Mouse (Mus musculus): ENCODE measurements around the gene Cygb. TPM values are rescaled to one million over a fixed set of nuclear protein-coding genes. Genes with fewer than 3 reads are reported as not detected.
"Not testable (repeated sequence)": the region's sequence is repeated elsewhere in the genome, so short reads cannot be mapped to it uniquely, and the experiment has no call there.

Cygb gene
- polyA plus RNA-seq, 3 experiments from 2014 or later = 0.24 to 0.32 TPM; not detected in 1

GRCm38 (mm10) chr11:116613234-116613633, 40.9 kb downstream of the Cygb start:
- ATAC-seq = no peak

GRCm38 (mm10) chr11:116612554-116612953, 41.6 kb downstream of the Cygb start:
- ATAC-seq = no peak

- no peak for ATAC-seq
Observed at GRCm38 (mm10) chr11:116611883-116612282, 42.2 kb downstream of the Cygb start.

- ATAC-seq = not testable (repeated sequence)
Observed at GRCm38 (mm10) chr11:116611168-116611567, 42.9 kb downstream of the Cygb start.

- ATAC-seq = no peak
Observed at GRCm38 (mm10) chr11:116609965-116610630, 44.0 kb downstream of the Cygb start.

- no peak for ATAC-seq
Observed at GRCm38 (mm10) chr11:116607717-116608116, 46.4 kb downstream of the Cygb start.

- no peak for ATAC-seq
Observed at GRCm38 (mm10) chr11:116604097-116604496, 50.0 kb downstream of the Cygb start.

- no peak for ATAC-seq
Observed at GRCm38 (mm10) chr11:116603339-116603738, 50.8 kb downstream of the Cygb start.

- ATAC-seq = no peak
Observed at GRCm38 (mm10) chr11:116602043-116602442, 52.1 kb downstream of the Cygb start.

- no peak for ATAC-seq
Observed at GRCm38 (mm10) chr11:116601166-116601565, 52.9 kb downstream of the Cygb start.

- no peak for ATAC-seq
Observed at GRCm38 (mm10) chr11:116599230-116599629, 54.9 kb downstream of the Cygb start.

GRCm38 (mm10) chr11:116598193-116598592, 55.9 kb downstream of the Cygb start:
- no peak for ATAC-seq

GRCm38 (mm10) chr11:116596766-116597165, 57.3 kb downstream of the Cygb start:
- no peak for ATAC-seq

Other genes with a start within 250 kb of the Cygb start
- gene Rnf157, start 241.3 kb downstream of the Cygb start, polyA plus RNA-seq (2017; shearing (Covaris generic)) = 10 to 100 TPM in 1 of 3 experiments, 1 to 10 TPM in 2; 3.0 to 15.1 (median 8.5) TPM
- 10 to 100 TPM; 10.4 to 14.6 (median 10.6) TPM for gene Ubald2, start 220.2 kb downstream of the Cygb start, polyA plus RNA-seq (2017; shearing (Covaris generic))
- not detected for gene Qrich2, start 188.1 kb downstream of the Cygb start, polyA plus RNA-seq (2017; shearing (Covaris generic))
- gene Prpsap1, start 160.1 kb downstream of the Cygb start, polyA plus RNA-seq (2017; shearing (Covaris generic)) = 10 to 100 TPM; 23.4 to 58.2 (median 50.6) TPM
- gene Sphk1, start 123.4 kb downstream of the Cygb start, polyA plus RNA-seq (2017; shearing (Covaris generic)) = not detected
- gene Ube2o, start 72.9 kb downstream of the Cygb start, polyA plus RNA-seq (2017; shearing (Covaris generic)) = 1 to 10 TPM; 1.5 to 2.2 (median 2.0) TPM
- not detected for gene Aanat, start 67.9 kb downstream of the Cygb start, polyA plus RNA-seq (2017; shearing (Covaris generic))
- 1 to 10 TPM; 3.4 to 9.3 (median 3.9) TPM for gene Rhbdf2, start 27.3 kb downstream of the Cygb start, polyA plus RNA-seq (2017; shearing (Covaris generic))
- gene Prcd, start 779 bp downstream of the Cygb start, polyA plus RNA-seq (2017; shearing (Covaris generic)) = not detected
- 10 to 100 TPM in 2 of 3 experiments, 1 to 10 TPM in 1; 9.0 to 17.1 (median 13.5) TPM for gene St6galnac1, start 121.2 kb upstream of the Cygb start, polyA plus RNA-seq (2017; shearing (Covaris generic))
- gene Mxra7, start 173.7 kb upstream of the Cygb start, polyA plus RNA-seq (2017; shearing (Covaris generic)) = not detected
- gene Mettl23, start 189.0 kb upstream of the Cygb start, polyA plus RNA-seq (2017; shearing (Covaris generic)) = 100 to 1,000 TPM; 121 to 151 (median 145) TPM
- gene Jmjd6, start 189.1 kb upstream of the Cygb start, polyA plus RNA-seq (2017; shearing (Covaris generic)) = 10 to 100 TPM; 49.7 to 58.8 (median 53.6) TPM
- gene Mfsd11, start 198.1 kb upstream of the Cygb start, polyA plus RNA-seq (2017; shearing (Covaris generic)) = 10 to 100 TPM; 18.7 to 31.0 (median 29.0) TPM
- gene Srsf2, start 198.8 kb upstream of the Cygb start, polyA plus RNA-seq (2017; shearing (Covaris generic)) = 100 to 1,000 TPM; 189 to 367 (median 325) TPM

All from inflammation-experienced regulatory T-cells, adult 6 months (primary cell).